Mouse (Mus musculus) liver, embryonic 14.5 days (tissue): ENCODE measurements around the gene Trpd52l3. TPM values are rescaled to one million over a fixed set of nuclear protein-coding genes. Genes with fewer than 3 reads are reported as not detected.

Source experiments
- ATAC-seq: fragments of 200-750 bp; cut with Nextera tagmentation; 2 replicates; pipeline ENCODE4 v1.8.0; 2017; ENCODE audit warnings: moderate number of reproducible peaks, mild to moderate bottlenecking, moderate library complexity; ENCODE audit not compliant: insufficient read depth
- DNase-seq, 3 experiments: peaks; one replicate each; pipeline ENCODE4 v3.0.0-alpha.2; 2012 to 2013; ENCODE audit warnings: low read depth in 3 of 3, low spot score in 3 of 3
- H3K27ac ChIP-seq: fragments of 300-500 bp; sonication (generic); 2 replicates; pipeline ENCODE4 v1.5.1; 2014; ENCODE audit warnings: moderate library complexity, mild to moderate bottlenecking, control low read depth, inconsistent platforms
- H3K27me3 ChIP-seq: fragments of 300-500 bp; sonication (generic); 2 replicates; pipeline ENCODE4 v1.6.1; 2014; ENCODE audit warnings: mild to moderate bottlenecking, low read length, moderate library complexity; ENCODE audit not compliant: control insufficient read depth, insufficient read depth
- H3K36me3 ChIP-seq: fragments of 300-500 bp; sonication (generic); replicated peaks from 2 replicates; pipeline ENCODE4 v1.6.1; 2014; ENCODE audit warnings: low read depth; ENCODE audit not compliant: control insufficient read depth, insufficient read depth
- H3K4me1 ChIP-seq, 2 experiments: fragments of 200-500 bp in 1 of 2; fragments of 300-500 bp in 1 of 2; sonication (generic) in 1 of 2; replicated peaks; 2 replicates each; pipeline ENCODE4 v1.6.1; 2012 to 2014; ENCODE audit warnings: antibody characterized with exemption in 1 of 2, inconsistent platforms in 1 of 2, low read length in 1 of 2; ENCODE audit not compliant: control insufficient read depth in 2 of 2, insufficient read depth in 2 of 2
- H3K4me2 ChIP-seq: fragments of 300-500 bp; sonication (generic); 2 replicates; pipeline ENCODE4 v1.6.1; 2014; ENCODE audit warnings: low read depth, mild to moderate bottlenecking, control low read depth, moderate library complexity
- H3K4me3 ChIP-seq, 2 experiments: fragments of 200-500 bp in 1 of 2; fragments of 300-500 bp in 1 of 2; sonication (generic) in 1 of 2; 2 replicates each; pipeline ENCODE4 v1.5.1; 2012 to 2014; ENCODE audit warnings: low read depth in 2 of 2, low read length in 2 of 2, mild to moderate bottlenecking in 2 of 2, control low read depth in 1 of 2, inconsistent platforms in 1 of 2, moderate library complexity in 1 of 2; ENCODE audit not compliant: insufficient read depth in 1 of 2
- H3K9ac ChIP-seq: fragments of 300-500 bp; sonication (generic); replicated peaks from 2 replicates; pipeline ENCODE4 v1.6.1; 2014; ENCODE audit warnings: mild to moderate bottlenecking, control low read depth, moderate library complexity
- H3K9me3 ChIP-seq: fragments of 300-500 bp; sonication (generic); 2 replicates; pipeline ENCODE4 v1.6.1; 2016; ENCODE audit warnings: low read length, mixed read lengths; ENCODE audit not compliant: control insufficient read depth
- CTCF ChIP-seq: IDR thresholded peaks from 2 replicates; pipeline ENCODE4 v1.5.1; 2016; ENCODE audit warnings: antibody characterized with exemption, low read depth, control low read depth
- EP300 ChIP-seq: IDR thresholded peaks from 2 replicates; pipeline ENCODE4 v1.6.1; 2016; ENCODE audit warnings: antibody characterized with exemption, low read depth
- WGBS: fragments of 180-500 bp; shearing (Covaris S2); extraction: QIAGEN DNeasy Blood & Tissue Kit; methylation state at CpG from one replicate; pipeline ENCODE4 v1.1.7; 2014; ENCODE audit not compliant: insufficient replicate concordance; 5-methylcytosine and 5-hydroxymethylcytosine counted together
- polyA plus RNA-seq, 2 experiments: library from polyadenylated mRNA; depleted of rRNA in 1 of 2; stranded (reverse) in 1 of 2; unstranded in 1 of 2; fragments of >200 nt; fragmentation: Nextera tagmentation in 1 of 2; extraction: Ambion mirVana in 1 of 2; gene quantifications; 2 replicates each; pipeline versions ENCODE4 v1.2.1 to v1.2.3; 2012 to 2014

The Trpd52l3 gene
- polyA plus RNA-seq, 2 experiments: not detected

DNA sequence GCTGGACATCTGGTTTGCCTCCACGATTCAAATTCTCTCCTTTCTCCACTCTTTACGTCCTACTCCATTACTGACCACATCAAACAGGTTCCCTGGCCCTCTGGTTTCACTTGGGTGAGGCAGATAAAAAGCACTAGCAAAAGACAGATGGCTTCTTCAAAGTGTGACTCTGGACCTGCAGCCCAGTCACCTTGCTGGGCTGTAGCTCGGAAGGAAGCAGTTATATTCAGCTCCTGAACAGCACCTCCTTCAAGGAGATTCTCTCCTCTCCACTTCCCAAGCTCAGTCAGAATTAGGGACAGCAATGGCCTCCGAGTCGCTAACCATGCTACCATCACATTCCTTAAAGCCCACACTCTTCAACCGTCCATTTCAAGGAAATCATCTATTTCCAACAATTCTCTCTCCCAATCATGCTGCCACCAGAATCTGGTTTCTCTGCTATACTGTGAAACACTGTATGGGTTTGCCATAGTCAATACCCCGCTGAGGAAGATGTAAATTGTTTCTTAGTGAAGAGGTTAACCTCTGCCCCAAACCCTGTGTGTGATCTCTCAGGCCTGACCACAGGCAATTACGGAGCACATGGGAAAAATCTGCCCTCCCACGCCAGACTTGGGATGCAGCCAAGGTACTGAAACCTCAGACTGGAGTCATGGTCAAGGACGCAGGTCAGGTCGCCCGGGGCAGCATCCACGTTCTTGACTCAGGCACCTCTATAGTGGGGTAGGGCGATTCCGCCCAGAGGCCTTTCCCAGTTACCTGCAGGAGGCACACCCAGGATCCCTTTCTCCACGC lies 19.2 kb upstream of the Trpd52l3 start:
- Histone ChIP-seq H3K9me3 (no peaks in the 10 kb centered on the region), H3K36me3 (no peaks in the 10 kb centered on the region), H3K27ac (no peak overlapping the region), H3K4me2 (no peak overlapping the region), H3K4me3 (no peak overlapping the region), H3K9ac (no peak overlapping the region), H3K27me3 (no peaks in the 10 kb centered on the region), H3K4me1 (no peaks in the 10 kb centered on the region)
- ATAC-seq (no peak), DNase-seq (no peak)
- TF ChIP-seq EP300 (no peak), CTCF (no peak)
- 62% methylated on average over 16 of the region's 16 CpGs for WGBS

DNA sequence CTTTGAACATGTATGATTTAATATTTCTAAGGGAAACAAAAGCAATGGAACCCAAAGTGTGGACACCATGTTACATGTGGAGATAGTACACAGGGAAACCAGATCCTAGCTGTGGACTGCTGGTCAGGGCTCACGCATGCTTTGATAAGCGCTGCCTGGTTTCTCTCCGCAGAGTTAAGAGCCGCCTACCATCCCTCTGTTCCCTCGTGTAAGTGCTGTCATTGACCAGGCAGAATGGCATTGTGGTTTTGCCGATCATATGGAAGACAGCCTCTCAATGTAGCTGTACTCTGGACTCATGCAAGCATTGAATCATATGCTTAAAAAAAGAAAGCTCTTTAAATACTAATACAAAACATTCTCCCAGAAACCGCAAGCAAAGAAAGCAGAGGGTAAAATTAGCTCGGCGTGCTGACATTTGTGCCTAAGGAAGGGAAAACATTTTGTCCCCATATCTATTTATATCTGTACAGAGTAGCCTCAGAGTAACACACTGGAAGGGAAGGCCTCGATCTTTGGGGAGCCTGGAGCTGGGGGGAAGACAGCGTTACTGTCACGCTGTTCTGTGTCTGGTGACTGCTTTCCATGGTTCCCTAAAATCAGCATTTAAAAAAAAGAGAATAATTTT lies 17.0 kb upstream of the Trpd52l3 start:
- ATAC-seq: no peak
- Histone ChIP-seq H3K9ac (no peak overlapping the region), H3K27ac (no peak overlapping the region), H3K4me2 (no peak overlapping the region), H3K36me3 (no peaks in the 10 kb centered on the region), H3K9me3 (no peaks in the 10 kb centered on the region), H3K27me3 (no peaks in the 10 kb centered on the region), H3K4me3 (no peak overlapping the region), H3K4me1 (no peaks in the 10 kb centered on the region)
- WGBS: 68% methylated on average over 12 of the region's 12 CpGs
- no peak for DNase-seq
- no peak for TF ChIP-seq CTCF
- no peak for TF ChIP-seq EP300

DNA sequence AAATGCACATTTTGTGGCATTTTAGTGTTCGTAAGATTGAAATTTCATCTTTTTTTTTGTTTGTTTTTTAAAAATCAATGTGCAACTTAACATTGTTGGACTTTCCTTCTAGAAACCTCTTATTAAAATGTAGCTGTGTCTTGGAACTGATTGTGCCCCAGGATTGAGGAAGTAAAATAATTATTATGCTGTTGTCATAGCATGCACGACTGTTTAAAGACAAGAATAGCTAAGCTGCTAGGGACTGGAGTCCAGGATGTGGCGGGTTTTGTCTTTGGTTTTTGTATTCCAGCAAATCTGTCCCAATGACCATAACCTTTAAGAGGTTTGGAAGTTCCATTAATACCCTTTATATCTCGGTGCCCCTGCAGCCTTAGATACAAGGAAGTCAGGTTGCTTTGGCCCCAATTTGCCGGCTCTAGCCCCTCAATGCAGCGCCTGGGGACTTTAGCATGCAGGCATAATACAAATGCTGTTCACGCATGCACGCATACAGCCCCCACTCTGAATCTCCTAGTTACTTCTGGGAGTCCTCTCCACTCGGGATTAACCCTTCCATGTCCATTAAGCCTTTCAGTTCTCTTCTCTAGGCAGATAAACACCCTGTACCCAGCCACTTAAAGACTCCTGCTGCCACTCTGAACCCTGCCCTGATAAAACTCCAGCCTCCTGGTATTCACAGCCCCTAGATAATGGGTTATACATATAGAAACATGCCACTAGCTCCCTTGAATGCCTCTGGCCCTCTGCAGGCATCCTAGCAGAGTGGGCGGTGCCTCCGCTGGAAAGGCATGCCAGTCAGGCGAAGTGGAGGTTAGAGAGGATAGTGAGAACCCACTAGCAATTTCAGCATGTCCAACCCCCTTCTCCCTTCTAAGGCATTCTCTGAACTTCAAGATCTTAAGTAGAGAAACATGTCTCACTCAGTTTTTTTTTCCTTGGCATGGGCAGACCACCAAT lies 2.9 kb upstream of the Trpd52l3 start:
- H3K4me2 ChIP-seq: no peak overlapping the region
- H3K36me3 ChIP-seq: no peaks in the 10 kb centered on the region
- H3K4me1 ChIP-seq: no peaks in the 10 kb centered on the region
- WGBS: 49% methylated on average over 12 of the region's 12 CpGs
- no peak for TF ChIP-seq EP300
- TF ChIP-seq CTCF: no peak
- no peak overlapping the region for H3K27ac ChIP-seq
- no peak overlapping the region for H3K9ac ChIP-seq
- ATAC-seq (no peak), DNase-seq (no peak)
- no peaks in the 10 kb centered on the region for H3K9me3 ChIP-seq
- H3K27me3 ChIP-seq: no peaks in the 10 kb centered on the region
- H3K4me3 ChIP-seq: no peak overlapping the region

- Histone ChIP-seq H3K27ac (no peak overlapping the region), H3K4me3 (no peak overlapping the region), H3K27me3 (no peaks in the 10 kb centered on the region), H3K9ac (no peak overlapping the region), H3K36me3 (no peaks in the 10 kb centered on the region), H3K9me3 (no peaks in the 10 kb centered on the region), H3K4me2 (no peak overlapping the region), H3K4me1 (no peaks in the 10 kb centered on the region)
- 47% methylated on average over 6 of the region's 6 CpGs for WGBS
- no peak for DNase-seq
- no peak for ATAC-seq
- TF ChIP-seq CTCF (no peak), EP300 (no peak)
Measured at GRCm38 (mm10) chr19:30001550-30001949, 2.0 kb upstream of the Trpd52l3 start.

DNA sequence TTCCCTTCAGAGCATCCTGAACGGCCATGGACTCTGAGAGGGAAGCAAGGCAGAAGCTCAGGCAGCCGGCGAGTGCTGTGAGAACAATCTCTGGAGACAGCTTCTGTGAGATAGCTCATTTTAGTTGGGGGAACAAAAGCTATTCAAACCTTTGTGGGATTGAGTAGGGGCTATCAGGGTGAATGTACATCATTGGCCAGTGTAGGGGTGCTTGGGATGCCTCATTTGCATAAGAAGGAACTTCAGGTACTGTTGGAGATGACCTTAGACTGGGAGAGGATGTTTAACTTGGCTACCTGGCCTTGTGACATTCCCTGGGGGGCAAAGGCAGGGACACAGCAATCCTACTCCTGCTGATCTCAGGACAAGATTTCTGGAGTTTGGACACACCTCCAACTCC lies 2.8 kb downstream of the Trpd52l3 start:
- TF ChIP-seq CTCF (no peak), EP300 (no peak)
- Histone ChIP-seq H3K9ac (no peak overlapping the region), H3K4me3 (no peak overlapping the region), H3K9me3 (no peaks in the 10 kb centered on the region), H3K27me3 (no peaks in the 10 kb centered on the region), H3K36me3 (no peaks in the 10 kb centered on the region), H3K4me2 (no peak overlapping the region), H3K27ac (no peak overlapping the region), H3K4me1 (peaks cover 0 to 4% of the 10 kb centered on the region in 2 experiments; a peak in 1 of 4 replicates)
- DNase-seq (no peak), ATAC-seq (no peak)
- WGBS: 51% methylated on average over 3 of the region's 3 CpGs
